Mouse (Mus musculus): Measurements from ENCODE around the gene Arhgef7.
"Not testable (repeated sequence)": the region's sequence is repeated elsewhere in the genome, so short reads cannot be mapped to it uniquely, and the experiment has no call there.

The Arhgef7 gene

DNA sequence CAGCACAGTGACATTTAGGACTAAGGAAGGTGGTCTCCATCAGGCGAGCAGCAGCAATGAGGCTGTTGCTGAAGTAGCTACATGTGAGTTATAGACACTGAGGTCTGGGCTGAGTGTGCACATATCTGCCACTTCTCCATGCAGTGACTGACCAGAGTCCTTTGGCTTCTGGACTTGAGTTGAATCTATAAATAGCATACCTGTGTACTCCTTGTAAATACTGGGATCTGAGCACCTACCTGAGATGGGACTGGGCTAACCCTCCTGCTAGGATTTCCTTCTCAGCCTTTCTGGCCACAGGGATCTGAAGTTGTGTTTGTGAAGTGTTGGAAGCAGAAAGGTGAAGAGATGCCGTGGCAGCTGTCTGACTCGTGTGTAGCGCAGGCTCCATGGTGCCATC lies 105.6 kb downstream of the Arhgef7 start:
- DNase-seq (ENCODE audit: low spot score in 2 of 2): no peak

DNA sequence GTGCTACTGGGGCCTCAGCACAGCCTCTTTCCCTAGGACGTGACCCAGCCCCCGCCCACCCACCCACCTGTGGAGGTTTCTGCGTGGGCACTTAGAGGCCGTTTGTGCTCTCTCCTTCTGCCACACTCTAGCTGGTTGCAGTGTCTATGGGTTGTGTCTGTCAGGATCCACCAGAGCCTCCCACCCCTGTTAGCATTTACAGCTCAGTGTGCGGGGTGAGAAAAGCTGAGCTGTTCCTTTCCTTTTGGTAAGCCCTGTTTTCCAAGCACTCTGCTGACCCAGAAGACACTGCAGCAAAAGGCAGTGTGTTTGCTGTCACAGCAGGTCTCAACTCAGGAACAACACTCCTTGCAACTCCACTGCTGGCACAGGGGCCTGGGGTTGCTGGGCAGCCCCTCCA lies 106.7 kb downstream of the Arhgef7 start:
- no peak for DNase-seq (ENCODE audit: low spot score in 2 of 2)

- DNase-seq (ENCODE audit: low spot score in 2 of 2): no peak
Measured at GRCm38 (mm10) chr8:11834691-11835090, 107.2 kb downstream of the Arhgef7 start.

DNA sequence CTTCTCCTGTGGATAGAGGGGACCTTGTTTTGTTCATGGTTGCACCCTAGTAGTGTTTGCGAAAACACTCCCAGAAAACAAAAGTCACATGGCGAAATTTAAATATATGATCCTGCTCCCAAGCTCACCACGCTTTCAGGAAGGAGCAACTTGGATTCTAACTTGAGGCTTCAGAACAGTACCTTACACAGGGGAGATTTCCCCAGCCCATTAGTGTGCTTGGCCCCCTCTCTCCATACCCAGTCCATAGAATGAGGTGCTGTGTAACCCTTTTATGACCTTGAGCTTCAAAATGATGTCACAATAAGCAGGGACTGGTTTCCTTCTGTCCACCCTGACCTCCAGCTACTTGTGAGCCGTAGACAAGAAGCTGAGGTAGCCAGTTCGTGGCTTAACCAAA lies 112.7 kb downstream of the Arhgef7 start, which contains the start of gene Tex29:
TSS of gene Tex29 (plus strand) at position 301 of the 400 bp plus-strand sequence.
- DNase-seq (ENCODE audit: low spot score in 2 of 2): no peak

- DNase-seq (ENCODE audit: low spot score in 2 of 2): no peak
Measured at GRCm38 (mm10) chr8:11841571-11841970, 114.0 kb downstream of the Arhgef7 start.

DNA sequence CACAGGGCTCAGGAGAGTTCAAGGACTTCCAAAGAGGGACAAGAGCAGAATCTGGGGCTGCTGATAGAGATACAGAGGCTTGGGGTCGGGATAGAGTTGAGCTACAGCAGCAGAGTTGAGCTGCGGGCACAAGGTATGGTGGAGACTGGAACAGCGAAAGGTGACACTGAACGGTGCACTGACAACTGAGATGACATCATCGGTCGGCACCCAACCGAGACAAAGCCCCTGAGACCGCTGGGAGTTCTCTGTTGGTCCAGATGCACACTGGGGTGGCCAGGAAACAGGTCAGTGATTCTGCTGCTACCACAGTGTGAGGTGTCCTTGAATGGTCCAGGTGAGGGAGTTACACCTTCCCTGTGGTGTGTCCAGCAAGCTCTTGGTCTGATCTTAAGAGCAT lies 115.2 kb downstream of the Arhgef7 start:
- no peak for DNase-seq (ENCODE audit: low spot score in 2 of 2)

DNA sequence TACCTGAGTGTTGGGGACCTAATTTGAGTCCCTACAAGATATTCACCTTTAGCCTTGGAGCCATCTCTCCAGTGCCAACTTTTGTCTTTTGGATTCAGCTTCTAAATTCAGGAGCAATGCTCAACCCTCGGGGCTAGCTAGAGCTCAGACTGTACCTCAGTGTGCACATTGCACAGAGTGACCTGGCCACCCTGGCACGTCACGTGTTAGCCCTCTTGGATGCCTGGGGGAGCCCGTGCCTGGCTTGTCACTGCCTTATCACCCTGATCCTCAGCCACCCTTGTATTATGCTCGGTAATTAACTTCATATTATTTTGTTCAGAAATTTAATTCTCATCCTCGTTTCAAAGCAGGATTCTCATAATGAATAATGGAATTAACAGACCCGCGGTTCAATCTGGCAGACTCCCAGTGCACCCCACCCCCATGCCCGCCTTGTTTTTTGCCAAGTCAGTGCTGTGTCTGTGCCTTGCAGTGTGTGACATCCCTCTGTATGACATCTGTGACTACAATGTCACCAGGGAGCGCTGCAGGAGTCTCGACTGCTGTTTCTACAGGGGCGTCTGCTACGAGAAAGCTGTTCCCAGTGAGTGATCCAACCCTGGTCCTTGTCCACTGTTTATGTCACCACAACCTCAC lies 116.3 kb downstream of the Arhgef7 start:
- DNase-seq (ENCODE audit: low spot score in 2 of 2): no peak

DNA sequence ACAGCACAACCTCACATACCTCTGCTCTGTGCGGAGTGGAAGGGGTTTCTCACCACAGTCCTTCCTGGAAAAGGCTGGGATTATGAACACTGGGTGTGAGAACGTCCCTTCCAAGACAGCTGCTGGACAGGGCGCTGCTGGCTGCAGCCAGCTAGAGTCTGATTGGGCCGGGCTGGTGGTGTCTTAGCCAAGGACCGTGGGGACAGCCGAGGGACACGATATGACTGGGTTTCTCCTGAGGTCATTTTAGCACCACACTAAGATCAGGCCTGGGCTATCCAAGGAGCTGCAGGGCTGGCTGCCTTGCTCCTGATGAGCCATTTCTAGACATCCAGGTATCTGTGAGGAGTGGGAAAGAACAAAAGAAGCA lies 116.8 kb downstream of the Arhgef7 start:
- no peak for DNase-seq (ENCODE audit: low spot score in 2 of 2)

DNA sequence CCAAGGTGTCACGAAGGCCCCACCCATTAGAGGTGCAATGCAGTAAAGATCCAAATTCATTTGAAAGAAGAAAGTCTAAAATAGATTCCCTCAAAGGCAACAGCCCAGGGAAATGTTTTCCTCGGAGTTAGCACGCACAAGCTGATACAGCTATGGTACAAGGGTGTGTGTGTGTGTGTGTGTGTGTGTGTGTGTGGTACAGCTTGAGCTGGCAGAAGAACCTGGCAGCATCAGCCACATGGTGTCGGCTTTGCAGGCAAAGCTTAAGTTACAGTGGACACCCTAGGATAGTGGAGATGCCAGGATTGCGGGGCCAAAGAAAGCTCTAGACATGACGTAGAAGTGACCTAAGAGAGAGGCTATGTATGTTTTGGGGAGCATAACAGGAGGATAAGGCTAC lies 119.3 kb downstream of the Arhgef7 start:
- DNase-seq (ENCODE audit: low spot score in 2 of 2): no peak

GRCm38 (mm10) chr8:11867832-11868231 lies 140.3 kb downstream of the Arhgef7 start:
- no peak for DNase-seq (ENCODE audit: low spot score in 2 of 2)

GRCm38 (mm10) chr8:11874227-11874626 lies 146.7 kb downstream of the Arhgef7 start:
- DNase-seq (ENCODE audit: low spot score in 2 of 2): not testable (repeated sequence)

DNA sequence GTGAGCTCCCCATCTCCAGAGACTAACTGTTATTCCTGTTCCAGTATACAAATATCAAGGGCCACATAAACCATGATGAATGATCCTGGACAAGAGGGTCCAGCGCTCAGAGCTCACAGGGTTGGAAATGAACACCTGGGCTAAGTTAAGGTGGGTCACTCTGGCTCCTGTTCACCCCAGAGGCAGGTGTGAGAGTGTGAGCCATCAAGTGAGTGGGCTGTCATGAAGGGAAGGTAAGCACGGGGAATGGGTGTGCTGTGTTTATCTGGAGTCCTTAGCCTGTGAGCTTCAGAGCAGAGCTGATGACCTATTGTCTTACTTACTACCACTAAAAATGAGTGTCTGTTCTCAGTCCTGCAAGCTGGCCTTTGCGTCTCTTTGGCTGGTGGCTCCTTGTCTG lies 157.1 kb downstream of the Arhgef7 start:
- no peak for DNase-seq (ENCODE audit: low spot score in 2 of 2)

All from spleen, postnatal 14 days (tissue).